ENCODE assay signal across 7 mouse cellular contexts in genomic region chr2:90581006-90581795, GRCm38 (mm10). TPM values are rescaled to one million over a fixed set of nuclear protein-coding genes. Genes with fewer than 3 reads are reported as not detected.
DNase-seq lines count a peak whose midpoint lies in the region; ATAC-seq lines count a peak whose summit lies in the region.

No protein-coding gene starts in this region.

- peak overlapping the region; percentile 99 for H3K4me3 ChIP-seq in megakaryocyte, embryonic 14.5 days (replicated peaks)
- peak overlapping the region; percentile 88 for H3K4me3 ChIP-seq in embryonic facial prominence, embryonic 10.5 days
- peak overlapping the region; percentile 77 for H3K4me3 ChIP-seq in hindbrain, embryonic 14.5 days (replicated peaks; ENCODE audit: low read length)
- peak overlapping the region; percentile 93 for H3K4me3 ChIP-seq in midbrain, embryonic 15.5 days

- H3K36me3 ChIP-seq in megakaryocyte, embryonic 14.5 days (replicated peaks; ENCODE audit: low read length), result peaks cover 7% of the 10 kb centered on the region
- H3K36me3 ChIP-seq in embryonic facial prominence, embryonic 10.5 days (replicated peaks), result no peaks in the 10 kb centered on the region
- H3K36me3 ChIP-seq in hindbrain, embryonic 14.5 days (replicated peaks; ENCODE audit: control insufficient read depth, insufficient read depth), result no peaks in the 10 kb centered on the region
- H3K36me3 ChIP-seq in midbrain, embryonic 15.5 days (replicated peaks), result no peaks in the 10 kb centered on the region

- ATAC-seq in megakaryocyte, adult 5-6 weeks (ENCODE audit: poor library complexity, severe bottlenecking), result no peak
- ATAC-seq in hindbrain, embryonic 14.5 days (ENCODE audit: low FRiP score), result no peak; the same call in 1 of the 2 replicates
- ATAC-seq in midbrain, embryonic 15.5 days (replicated peaks), result no peak; the same call in none of the 2 replicates

- H3K27me3 ChIP-seq in megakaryocyte, embryonic 14.5 days (replicated peaks), result no peaks in the 10 kb centered on the region
- H3K27me3 ChIP-seq in embryonic facial prominence, embryonic 10.5 days (replicated peaks; ENCODE audit: low read depth, poor library complexity, severe bottlenecking), result peaks cover 21% of the 10 kb centered on the region; the same call in 1 of the 2 replicates
- H3K27me3 ChIP-seq in hindbrain, embryonic 14.5 days (ENCODE audit: control insufficient read depth, insufficient read depth, low read length), result no peaks in the 10 kb centered on the region
- no peaks in the 10 kb centered on the region for H3K27me3 ChIP-seq in midbrain, embryonic 15.5 days (replicated peaks)

- peak overlapping the region; percentile 96 for H3K9ac ChIP-seq in hindbrain, embryonic 14.5 days
- H3K9ac ChIP-seq in midbrain, embryonic 15.5 days, result peak overlapping the region; percentile 83

- peaks cover 57% of the 10 kb centered on the region for H3K4me1 ChIP-seq in megakaryocyte, embryonic 14.5 days
- peaks cover 30% of the 10 kb centered on the region for H3K4me1 ChIP-seq in embryonic facial prominence, embryonic 10.5 days
- peaks cover 15% of the 10 kb centered on the region for H3K4me1 ChIP-seq in hindbrain, embryonic 14.5 days (replicated peaks; ENCODE audit: control insufficient read depth, insufficient read depth, low read length)
- H3K4me1 ChIP-seq in midbrain, embryonic 15.5 days, result peaks cover 19% of the 10 kb centered on the region

- peaks cover 6% of the 10 kb centered on the region for H3K9me3 ChIP-seq in megakaryocyte, embryonic 14.5 days
- H3K9me3 ChIP-seq in embryonic facial prominence, embryonic 10.5 days, result no peaks in the 10 kb centered on the region
- H3K9me3 ChIP-seq in hindbrain, embryonic 14.5 days (ENCODE audit: control insufficient read depth, low read length), result no peaks in the 10 kb centered on the region
- no peaks in the 10 kb centered on the region for H3K9me3 ChIP-seq in midbrain, embryonic 15.5 days

- peak overlapping the region; percentile 72 for H3K4me2 ChIP-seq in hindbrain, embryonic 14.5 days (replicated peaks)
- H3K4me2 ChIP-seq in midbrain, embryonic 15.5 days, result peak overlapping the region; percentile 77

- intact Hi-C loops in left cerebral cortex, postnatal 14 days (cut with DNase I), result loop anchor here (5.0 kb wide), 2 partner anchors 36 to 96 kb away; partner anchors contain the start of gene Nup160

- 16% methylated on average over 11 of the region's 11 CpGs for WGBS in embryonic facial prominence, embryonic 10.5 days
- 18% methylated on average over 11 of the region's 11 CpGs for WGBS in hindbrain, embryonic 14.5 days
- WGBS in midbrain, embryonic 15.5 days, result 16% methylated on average over 11 of the region's 11 CpGs

- H3K27ac ChIP-seq in embryonic facial prominence, embryonic 10.5 days (replicated peaks), result peak overlapping the region; percentile 94
- H3K27ac ChIP-seq in hindbrain, embryonic 14.5 days, result peak overlapping the region; percentile 91
- peak overlapping the region; percentile 90 for H3K27ac ChIP-seq in midbrain, embryonic 15.5 days

- DNase-seq in embryonic facial prominence, embryonic 10.5 days (ENCODE audit: low spot score), result no peak
- peak; percentile 55 for DNase-seq in hindbrain, embryonic 14.5 days (ENCODE audit: low spot score)
- DNase-seq in left cerebral cortex, postnatal 14 days (ENCODE audit: low spot score in 2 of 2), result no peak
- no peak for DNase-seq in gastrocnemius, postnatal 4 days (ENCODE audit: low spot score in 2 of 2)

RNA-seq across cellular contexts. Expression of gene Ptprj, which starts 0.8 kb away (rescaled TPM):
- polyA plus RNA-seq in megakaryocyte, embryonic 14.5 days (2012; ENCODE audit: insufficient read depth, low replicate concordance), result 2.2 and 8.7 TPM in 2 replicates
- total RNA-seq in megakaryocyte, adult 5-6 weeks (2015), result 103 and 104 TPM in 2 replicates
- total RNA-seq in megakaryocyte, adult 5-6 weeks (2017), result 94.7 and 107 TPM in 2 replicates
- 2.4 and 2.7 TPM in 2 replicates for polyA plus RNA-seq in embryonic facial prominence, embryonic 10.5 days (2016; fragmentation: Nextera tagmentation; extraction: Ambion mirVana)
- 7.9 and 10.3 TPM in 2 replicates for polyA plus RNA-seq in hindbrain, embryonic 14.5 days (2014; fragmentation: Nextera tagmentation; extraction: Ambion mirVana)
- 5.9 and 6.1 TPM in 2 replicates for polyA plus RNA-seq in midbrain, embryonic 15.5 days (2015; fragmentation: Nextera tagmentation; extraction: Ambion mirVana)
- 100 to 1,000 TPM in 1 of 2 experiments, 10 to 100 TPM in 1; 91.2 to 111 TPM for total RNA-seq in left cerebral cortex, postnatal 14 days (2021)
- 10 to 100 TPM; 12.5 to 12.7 TPM for total RNA-seq in gastrocnemius, postnatal 4 days (2021)
